Mouse (Mus musculus) E14TG2a.4 (cell line): ENCODE measurements at regions not wholly inside any gene's neighbourhood (a gene's known extent, or its start where the extent isn't known, plus 50 kb on each side); places are given as distances from the start of the nearest gene placed in this dataset.

Experiments used
- CTCF ChIP-seq: conservative IDR thresholded peaks from 2 replicates; pipeline ENCODE4 v1.5.1; 2014; ENCODE audit warnings: low read length
- POU5F1 ChIP-seq: IDR thresholded peaks from 2 replicates; pipeline ENCODE4 v1.6.1; 2014; ENCODE audit warnings: low read length, borderline replicate concordance

DNA sequence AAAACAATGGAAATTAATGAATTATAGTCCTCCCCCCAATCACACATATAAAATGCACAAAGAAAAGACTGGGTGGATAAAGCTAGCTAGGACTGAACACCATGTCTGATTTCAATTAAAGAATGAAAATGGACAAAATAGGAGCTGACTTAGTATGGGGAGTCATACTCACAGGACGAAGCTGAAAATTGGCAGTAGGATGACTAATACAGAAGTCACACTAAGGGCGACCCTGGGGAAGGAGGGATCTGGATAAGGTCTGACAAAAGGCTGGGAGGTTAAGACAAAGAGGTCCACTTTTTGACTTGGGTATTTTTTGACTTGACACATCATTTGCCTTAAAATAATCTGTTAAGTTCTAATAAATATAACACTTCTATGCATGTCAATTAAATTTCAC is 170.2 kb upstream of the Rfx3 start:
- no peak for TF ChIP-seq CTCF
- TF ChIP-seq POU5F1, result no peak
